Mouse (Mus musculus): ENCODE data around the gene Ccdc54. TPM values are rescaled to one million over a fixed set of nuclear protein-coding genes. Genes with fewer than 3 reads are reported as not detected.

The Ccdc54 gene
- total and polyA plus RNA-seq, 3 experiments, result 0.16 TPM; not detected in 2

GRCm38 (mm10) chr16:50604826-50605225 is 13.9 kb upstream of the Ccdc54 start:
- Histone ChIP-seq H3K27me3 (ENCODE audit: insufficient read depth, low read length) (no peaks in the 10 kb centered on the region), H3K4me3 (ENCODE audit: low read depth, low read length) (no peak overlapping the region), H3K36me3 (replicated peaks) (no peaks in the 10 kb centered on the region), H3K4me1 (ENCODE audit: insufficient read depth, low read depth, low read length) (no peaks in the 10 kb centered on the region), H3K9me3 (replicated peaks) (no peaks in the 10 kb centered on the region)
- DNase-seq (ENCODE audit: low spot score) (no peak), ATAC-seq (ENCODE audit: extremely low read depth, insufficient number of reproducible peaks, low FRiP score, poor library complexity, severe bottlenecking) (no peak)
- TF ChIP-seq TAL1 (conservative IDR thresholded peaks at IDR 0.05; ENCODE audit: low read depth, low read length) (no peak), POLR2AphosphoS5 (IDR thresholded peaks at IDR 0.05; ENCODE audit: insufficient replicate concordance, low read depth, low read length) (no peak), GATA1 (IDR thresholded peaks at IDR 0.05; ENCODE audit: borderline replicate concordance, low read length) (no peak), CTCF (IDR thresholded peaks at IDR 0.05; ENCODE audit: low read depth, low read length) (no peak), GATA2 (IDR thresholded peaks at IDR 0.05; ENCODE audit: borderline replicate concordance, low read depth, low read length) (no peak)

GRCm38 (mm10) chr16:50601947-50602346 is 11.0 kb upstream of the Ccdc54 start:
- DNase-seq (ENCODE audit: low spot score) (no peak), ATAC-seq (ENCODE audit: extremely low read depth, insufficient number of reproducible peaks, low FRiP score, poor library complexity, severe bottlenecking) (no peak)
- Histone ChIP-seq H3K36me3 (replicated peaks) (no peaks in the 10 kb centered on the region), H3K4me3 (ENCODE audit: low read depth, low read length) (no peak overlapping the region), H3K4me1 (ENCODE audit: insufficient read depth, low read depth, low read length) (no peaks in the 10 kb centered on the region), H3K27me3 (ENCODE audit: insufficient read depth, low read length) (no peaks in the 10 kb centered on the region), H3K9me3 (replicated peaks) (no peaks in the 10 kb centered on the region)
- TF ChIP-seq CTCF (IDR thresholded peaks at IDR 0.05; ENCODE audit: low read depth, low read length), result no peak
- no peak for TF ChIP-seq GATA1 (IDR thresholded peaks at IDR 0.05; ENCODE audit: borderline replicate concordance, low read length)
- no peak for TF ChIP-seq TAL1 (conservative IDR thresholded peaks at IDR 0.05; ENCODE audit: low read depth, low read length)
- TF ChIP-seq POLR2AphosphoS5 (IDR thresholded peaks at IDR 0.05; ENCODE audit: insufficient replicate concordance, low read depth, low read length), result no peak
- TF ChIP-seq GATA2 (IDR thresholded peaks at IDR 0.05; ENCODE audit: borderline replicate concordance, low read depth, low read length), result no peak

- no peaks in the 10 kb centered on the region for H3K9me3 ChIP-seq (replicated peaks)
- H3K4me3 ChIP-seq (ENCODE audit: low read depth, low read length), result no peak overlapping the region
- no peak for DNase-seq (ENCODE audit: low spot score)
- H3K4me1 ChIP-seq (ENCODE audit: insufficient read depth, low read depth, low read length), result no peaks in the 10 kb centered on the region
- TF ChIP-seq TAL1 (conservative IDR thresholded peaks at IDR 0.05; ENCODE audit: low read depth, low read length), result no peak
- TF ChIP-seq POLR2AphosphoS5 (IDR thresholded peaks at IDR 0.05; ENCODE audit: insufficient replicate concordance, low read depth, low read length), result no peak
- no peak for TF ChIP-seq CTCF (IDR thresholded peaks at IDR 0.05; ENCODE audit: low read depth, low read length)
- TF ChIP-seq GATA1 (IDR thresholded peaks at IDR 0.05; ENCODE audit: borderline replicate concordance, low read length), result no peak
- TF ChIP-seq GATA2 (IDR thresholded peaks at IDR 0.05; ENCODE audit: borderline replicate concordance, low read depth, low read length), result no peak
- H3K27me3 ChIP-seq (ENCODE audit: insufficient read depth, low read length), result no peaks in the 10 kb centered on the region
- H3K36me3 ChIP-seq (replicated peaks), result no peaks in the 10 kb centered on the region
- 0 out of 2 replicates have a peak, but pooled peaks have one; percentile 15 for ATAC-seq (ENCODE audit: extremely low read depth, insufficient number of reproducible peaks, low FRiP score, poor library complexity, severe bottlenecking)
These were observed 9.7 kb upstream of the Ccdc54 start for GRCm38 (mm10) chr16:50600665-50601064.

GRCm38 (mm10) chr16:50596679-50597078 is 5.7 kb upstream of the Ccdc54 start:
- DNase-seq (ENCODE audit: low spot score), result no peak
- H3K36me3 ChIP-seq (replicated peaks), result no peaks in the 10 kb centered on the region
- no peaks in the 10 kb centered on the region for H3K27me3 ChIP-seq (ENCODE audit: insufficient read depth, low read length)
- TF ChIP-seq GATA2 (IDR thresholded peaks at IDR 0.05; ENCODE audit: borderline replicate concordance, low read depth, low read length) (no peak), CTCF (IDR thresholded peaks at IDR 0.05; ENCODE audit: low read depth, low read length) (no peak), POLR2AphosphoS5 (IDR thresholded peaks at IDR 0.05; ENCODE audit: insufficient replicate concordance, low read depth, low read length) (no peak), GATA1 (IDR thresholded peaks at IDR 0.05; ENCODE audit: borderline replicate concordance, low read length) (no peak), TAL1 (conservative IDR thresholded peaks at IDR 0.05; ENCODE audit: low read depth, low read length) (no peak)
- no peak overlapping the region for H3K4me3 ChIP-seq (ENCODE audit: low read depth, low read length)
- H3K4me1 ChIP-seq (ENCODE audit: insufficient read depth, low read depth, low read length), result no peaks in the 10 kb centered on the region
- no peaks in the 10 kb centered on the region for H3K9me3 ChIP-seq (replicated peaks)
- ATAC-seq (ENCODE audit: extremely low read depth, insufficient number of reproducible peaks, low FRiP score, poor library complexity, severe bottlenecking), result no peak

GRCm38 (mm10) chr16:50596171-50596570 is 5.2 kb upstream of the Ccdc54 start:
- Histone ChIP-seq H3K9me3 (replicated peaks) (no peaks in the 10 kb centered on the region), H3K36me3 (replicated peaks) (no peaks in the 10 kb centered on the region), H3K27me3 (ENCODE audit: insufficient read depth, low read length) (no peaks in the 10 kb centered on the region), H3K4me1 (ENCODE audit: insufficient read depth, low read depth, low read length) (no peaks in the 10 kb centered on the region), H3K4me3 (ENCODE audit: low read depth, low read length) (no peak overlapping the region)
- DNase-seq (ENCODE audit: low spot score), result no peak
- TF ChIP-seq POLR2AphosphoS5 (IDR thresholded peaks at IDR 0.05; ENCODE audit: insufficient replicate concordance, low read depth, low read length), result no peak
- no peak for TF ChIP-seq CTCF (IDR thresholded peaks at IDR 0.05; ENCODE audit: low read depth, low read length)
- TF ChIP-seq TAL1 (conservative IDR thresholded peaks at IDR 0.05; ENCODE audit: low read depth, low read length), result no peak
- TF ChIP-seq GATA1 (IDR thresholded peaks at IDR 0.05; ENCODE audit: borderline replicate concordance, low read length), result no peak
- no peak for TF ChIP-seq GATA2 (IDR thresholded peaks at IDR 0.05; ENCODE audit: borderline replicate concordance, low read depth, low read length)
- ATAC-seq (ENCODE audit: extremely low read depth, insufficient number of reproducible peaks, low FRiP score, poor library complexity, severe bottlenecking), result no peak

- H3K4me3 ChIP-seq (ENCODE audit: low read depth, low read length), result no peak overlapping the region
- TF ChIP-seq GATA2 (IDR thresholded peaks at IDR 0.05; ENCODE audit: borderline replicate concordance, low read depth, low read length), result no peak
- no peak for TF ChIP-seq TAL1 (conservative IDR thresholded peaks at IDR 0.05; ENCODE audit: low read depth, low read length)
- TF ChIP-seq GATA1 (IDR thresholded peaks at IDR 0.05; ENCODE audit: borderline replicate concordance, low read length), result no peak
- TF ChIP-seq POLR2AphosphoS5 (IDR thresholded peaks at IDR 0.05; ENCODE audit: insufficient replicate concordance, low read depth, low read length), result no peak
- TF ChIP-seq CTCF (IDR thresholded peaks at IDR 0.05; ENCODE audit: low read depth, low read length), result no peak
- H3K27me3 ChIP-seq (ENCODE audit: insufficient read depth, low read length), result no peaks in the 10 kb centered on the region
- no peaks in the 10 kb centered on the region for H3K4me1 ChIP-seq (ENCODE audit: insufficient read depth, low read depth, low read length)
- DNase-seq (ENCODE audit: low spot score) (no peak), ATAC-seq (ENCODE audit: extremely low read depth, insufficient number of reproducible peaks, low FRiP score, poor library complexity, severe bottlenecking) (no peak)
- no peaks in the 10 kb centered on the region for H3K36me3 ChIP-seq (replicated peaks)
- no peaks in the 10 kb centered on the region for H3K9me3 ChIP-seq (replicated peaks)
These were observed 3.9 kb upstream of the Ccdc54 start for GRCm38 (mm10) chr16:50594876-50595275.
